Mouse (Mus musculus) intestine, embryonic 16.5 days (tissue): Measurements from ENCODE around the gene Gm10197. TPM values are rescaled to one million over a fixed set of nuclear protein-coding genes. Genes with fewer than 3 reads are reported as not detected.

Experiments used
- ATAC-seq: fragments of 200-750 bp; cut with Nextera tagmentation; 2 replicates; pipeline ENCODE4 v1.8.0; 2017; ENCODE audit warnings: moderate TSS enrichment, moderate library complexity
- H3K27ac ChIP-seq: fragments of 300-500 bp; sonication (generic); 2 replicates; pipeline ENCODE4 v1.5.1; 2014; ENCODE audit warnings: mild to moderate bottlenecking, low read length
- H3K27me3 ChIP-seq: fragments of 300-500 bp; sonication (generic); replicated peaks from 2 replicates; pipeline ENCODE4 v1.6.1; 2014; ENCODE audit warnings: low read length, control low read depth, mixed read lengths; ENCODE audit not compliant: control insufficient read depth, insufficient read depth
- H3K36me3 ChIP-seq: fragments of 300-500 bp; sonication (generic); 2 replicates; pipeline ENCODE4 v1.6.1; 2014; ENCODE audit warnings: low read length, control low read depth; ENCODE audit not compliant: control insufficient read depth, insufficient read depth
- H3K4me1 ChIP-seq: fragments of 300-500 bp; sonication (generic); 2 replicates; pipeline ENCODE4 v1.6.1; 2014; ENCODE audit warnings: low read length, control low read depth, mixed read lengths; ENCODE audit not compliant: control insufficient read depth, insufficient read depth
- H3K4me2 ChIP-seq: fragments of 300-500 bp; sonication (generic); 2 replicates; pipeline ENCODE4 v1.6.1; 2014; ENCODE audit warnings: low read depth, low read length, control low read depth
- H3K4me3 ChIP-seq: fragments of 300-500 bp; sonication (generic); 2 replicates; pipeline ENCODE4 v1.5.1; 2014; ENCODE audit warnings: mild to moderate bottlenecking, low read length
- H3K9ac ChIP-seq: fragments of 300-500 bp; sonication (generic); 2 replicates; pipeline ENCODE4 v1.6.1; 2014; ENCODE audit warnings: low read depth, low read length
- H3K9me3 ChIP-seq: fragments of 300-500 bp; sonication (generic); 2 replicates; pipeline ENCODE4 v1.6.1; 2016; ENCODE audit warnings: low read length, control low read depth; ENCODE audit not compliant: control insufficient read depth
- WGBS: fragments of 180-500 bp; shearing (Covaris S2); extraction: QIAGEN DNeasy Blood & Tissue Kit; methylation state at CpG from one replicate; pipeline ENCODE4 v1.1.7; 2014; 5-methylcytosine and 5-hydroxymethylcytosine counted together
- polyA plus RNA-seq: library from polyadenylated mRNA; unstranded; fragments of >200 nt; fragmentation: Nextera tagmentation; extraction: Ambion mirVana; gene quantifications from 2 replicates; pipeline ENCODE4 v1.2.1, GENCODE M21; 2015

The Gm10197 gene
- not detected in 2 replicates for polyA plus RNA-seq

DNA sequence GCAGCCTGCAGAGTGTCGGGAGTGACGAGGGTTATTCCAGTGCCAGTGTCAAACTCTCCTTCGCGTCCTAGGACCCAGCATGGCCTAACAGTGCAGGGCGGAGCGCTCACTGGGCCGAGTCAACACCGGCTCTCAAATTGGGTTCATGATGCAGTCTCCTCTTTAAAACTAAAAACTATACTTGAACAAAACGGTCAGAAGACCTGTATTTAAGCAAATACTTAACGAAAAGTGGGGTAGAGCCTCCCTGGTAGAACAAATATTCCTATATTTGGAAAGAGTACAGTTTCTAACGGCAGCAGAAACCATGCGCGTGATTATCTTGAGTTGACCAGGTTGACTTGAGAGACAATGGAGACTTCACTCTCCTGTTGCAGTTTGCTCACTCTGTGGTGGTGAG lies at the start of gene Gm10197:
Gm10197 (minus strand) TSS at position 101 of the 400 bp plus-strand sequence.
- peaks cover 3% of the 10 kb centered on the region for H3K4me1 ChIP-seq
- ATAC-seq = no peak
- H3K27ac ChIP-seq = no peak within 1 kb of the TSS
- H3K36me3 ChIP-seq = peaks cover 5% of the 10 kb centered on the region; the same call in 1 of the 2 replicates
- no peak within 1 kb of the TSS for H3K9ac ChIP-seq
- no peak within 1 kb of the TSS for H3K4me2 ChIP-seq
- H3K27me3 ChIP-seq = no peaks in the 10 kb centered on the region
- H3K9me3 ChIP-seq = no peaks in the 10 kb centered on the region
- no peak within 1 kb of the TSS for H3K4me3 ChIP-seq
- WGBS = 90% methylated on average over 13 of the region's 13 CpGs

DNA sequence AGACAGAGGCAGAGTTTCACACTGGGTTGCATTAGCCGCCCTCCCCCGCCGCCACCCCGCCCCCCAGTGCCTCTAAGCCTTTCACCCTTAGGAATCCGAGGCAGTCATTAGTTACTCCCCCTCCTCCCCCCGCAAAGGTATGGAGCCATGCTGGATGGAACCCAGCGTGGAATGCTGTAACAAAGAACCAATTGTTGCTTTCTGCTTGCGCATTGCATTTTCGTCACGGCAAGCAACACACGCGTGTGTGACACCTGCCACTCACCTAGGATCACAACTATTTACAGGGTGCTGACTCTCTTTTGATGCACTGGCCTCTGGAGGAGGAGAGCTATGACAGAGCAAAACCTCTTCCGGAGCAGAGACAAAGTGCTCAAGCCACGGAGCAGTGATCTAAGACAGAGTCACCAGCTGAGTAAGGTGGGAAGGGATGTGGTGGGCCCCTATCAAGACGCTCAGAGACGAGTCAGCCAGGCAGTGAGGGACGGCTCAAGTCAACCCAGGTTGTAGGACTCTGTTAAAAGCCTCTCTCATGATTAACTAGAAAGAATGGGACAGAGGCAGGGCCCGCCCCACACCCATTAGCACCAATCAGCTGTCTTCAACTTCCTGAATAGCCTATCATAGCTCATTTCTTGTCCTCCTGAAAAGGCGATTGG lies 49.5 kb upstream of the Gm10197 start:
- H3K9ac ChIP-seq = peak overlapping the region; percentile 69

DNA sequence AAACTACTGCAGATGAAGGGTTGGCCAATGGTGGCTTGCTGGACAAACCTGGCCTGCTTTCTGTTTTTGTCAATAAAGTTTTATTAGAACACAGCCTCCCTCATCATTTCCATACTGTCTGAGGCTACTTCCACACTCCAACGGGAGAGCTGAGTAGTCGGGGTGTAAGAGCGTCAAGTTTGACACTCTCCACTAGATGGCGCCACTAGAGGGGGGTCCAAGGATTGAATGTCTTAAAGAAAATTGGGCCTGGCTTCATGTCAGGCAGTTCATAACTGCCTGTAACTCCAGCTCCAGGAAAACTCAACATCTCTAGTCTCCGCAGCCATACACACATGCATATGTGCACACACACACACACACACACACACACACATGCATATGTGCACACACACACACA lies 48.3 kb upstream of the Gm10197 start:
- no peak overlapping the region for H3K27ac ChIP-seq
- no peak for ATAC-seq

More for the DNA sequence above, 49.5 kb upstream of the Gm10197 start:
- 2% methylated on average over 19 of the region's 19 CpGs for WGBS
- H3K27me3 ChIP-seq = no peaks in the 10 kb centered on the region
- peak overlapping the region; percentile 91 for H3K27ac ChIP-seq
- H3K9me3 ChIP-seq = no peaks in the 10 kb centered on the region
- H3K4me2 ChIP-seq = peak overlapping the region; percentile 85
- peak overlapping the region; percentile 50 for H3K4me3 ChIP-seq
- ATAC-seq = peak; percentile 94
- no peaks in the 10 kb centered on the region for H3K36me3 ChIP-seq
- peaks cover 17% of the 10 kb centered on the region for H3K4me1 ChIP-seq

DNA sequence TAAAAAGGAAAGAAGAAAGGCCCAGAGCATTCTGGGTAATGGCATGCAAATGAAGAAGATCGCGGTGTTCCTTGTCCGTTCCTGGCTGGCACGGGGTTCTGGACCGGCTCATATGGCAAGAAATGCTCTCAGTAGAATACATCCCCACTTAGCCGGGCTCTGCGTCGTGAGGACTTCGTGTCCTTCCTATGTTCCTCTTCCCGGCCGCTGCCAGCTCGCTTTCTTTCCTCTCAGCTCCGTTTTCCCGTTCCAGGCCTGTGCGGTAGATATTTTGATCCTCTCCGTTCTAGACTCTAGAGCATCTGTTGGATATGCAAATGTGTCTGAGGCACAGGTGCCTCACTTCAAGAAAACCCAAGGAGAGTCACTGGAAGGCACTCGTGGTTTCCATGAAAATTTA lies 43.6 kb upstream of the Gm10197 start:
- ATAC-seq = no peak
- no peaks in the 10 kb centered on the region for H3K9me3 ChIP-seq
- no peak overlapping the region for H3K9ac ChIP-seq
- H3K27ac ChIP-seq = no peak overlapping the region
- WGBS = 83% methylated on average over 17 of the region's 17 CpGs
- H3K4me2 ChIP-seq = no peak overlapping the region
- H3K4me1 ChIP-seq = peaks cover 5% of the 10 kb centered on the region; the same call in 1 of the 2 replicates
- no peaks in the 10 kb centered on the region for H3K36me3 ChIP-seq
- no peak overlapping the region for H3K4me3 ChIP-seq
- H3K27me3 ChIP-seq = no peaks in the 10 kb centered on the region

More for the DNA sequence above, 48.3 kb upstream of the Gm10197 start:
- Histone ChIP-seq H3K4me1 (peaks cover 17% of the 10 kb centered on the region), H3K36me3 (no peaks in the 10 kb centered on the region), H3K9me3 (no peaks in the 10 kb centered on the region), H3K4me2 (no peak overlapping the region), H3K4me3 (no peak overlapping the region), H3K9ac (no peak overlapping the region), H3K27me3 (no peaks in the 10 kb centered on the region)
- WGBS = 51% methylated on average over 5 of the region's 5 CpGs

DNA sequence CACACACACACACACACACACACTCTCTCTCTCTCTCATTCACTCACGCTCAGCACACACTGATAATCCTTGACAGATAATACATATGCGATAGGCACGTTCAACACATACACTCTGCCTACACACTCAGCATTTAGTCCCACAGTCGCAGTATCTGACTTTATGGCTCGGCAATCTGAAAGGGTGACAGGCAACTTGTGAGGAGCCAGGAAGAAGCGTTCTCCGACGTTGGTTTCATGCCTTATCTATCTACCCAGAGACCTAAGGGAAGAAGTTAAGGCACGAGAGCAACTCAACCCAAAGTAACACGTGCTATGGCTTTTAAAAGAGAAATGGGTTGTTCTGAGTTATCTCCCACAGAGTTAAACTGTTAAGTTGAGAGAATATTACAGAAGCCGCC lies 43.1 kb upstream of the Gm10197 start:
- Histone ChIP-seq H3K27ac (no peak overlapping the region), H3K4me2 (no peak overlapping the region), H3K36me3 (no peaks in the 10 kb centered on the region), H3K4me3 (no peak overlapping the region), H3K4me1 (peaks cover 5% of the 10 kb centered on the region; the same call in 1 of the 2 replicates), H3K9ac (no peak overlapping the region), H3K9me3 (no peaks in the 10 kb centered on the region), H3K27me3 (no peaks in the 10 kb centered on the region)
- peak; percentile 60 for ATAC-seq
- 65% methylated on average over 11 of the region's 11 CpGs for WGBS

DNA sequence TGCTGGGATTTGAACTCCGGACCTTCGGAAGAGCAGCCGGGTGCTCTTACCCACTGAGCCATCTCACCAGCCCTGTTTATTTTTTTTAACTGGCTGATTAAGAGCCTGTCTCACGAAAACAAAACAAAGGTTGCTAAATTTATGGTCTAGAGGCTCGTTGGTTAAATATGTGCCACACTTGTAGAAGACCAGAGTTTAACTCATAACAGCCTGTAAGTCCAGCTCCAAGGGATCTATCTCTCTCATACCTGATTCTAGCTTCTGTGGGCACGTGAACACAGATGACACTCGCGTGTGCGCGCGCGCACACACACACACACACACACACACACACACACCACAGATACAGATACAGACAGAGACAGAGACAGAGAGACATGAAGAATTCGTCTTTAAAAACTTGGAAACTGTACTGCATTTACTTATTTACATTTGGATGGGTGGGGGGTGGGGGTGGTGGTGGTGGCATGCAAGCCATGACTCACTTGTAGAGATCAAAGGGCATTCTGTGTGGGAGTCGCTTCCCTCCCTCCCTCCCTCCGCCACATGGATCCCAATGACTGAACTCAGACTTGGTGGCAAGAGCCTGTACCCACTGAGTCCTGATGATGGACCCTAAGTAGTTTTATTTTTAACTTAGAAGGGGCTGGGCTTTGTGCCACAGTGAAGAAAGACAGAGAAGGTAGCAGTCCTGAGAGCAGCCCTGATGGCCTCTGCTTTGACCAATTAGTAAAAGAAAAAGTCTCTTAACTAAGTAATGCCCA lies 42.2 kb upstream of the Gm10197 start:
- ATAC-seq = peak; percentile 66
- Histone ChIP-seq H3K4me2 (no peak overlapping the region), H3K4me1 (peaks cover 5% of the 10 kb centered on the region; the same call in 1 of the 2 replicates), H3K27me3 (no peaks in the 10 kb centered on the region), H3K9ac (no peak overlapping the region), H3K4me3 (no peak overlapping the region), H3K27ac (peak overlapping the region; percentile 44; the same call in 1 of the 2 replicates), H3K36me3 (no peaks in the 10 kb centered on the region), H3K9me3 (no peaks in the 10 kb centered on the region)
- 66% methylated on average over 15 of the region's 15 CpGs for WGBS

DNA sequence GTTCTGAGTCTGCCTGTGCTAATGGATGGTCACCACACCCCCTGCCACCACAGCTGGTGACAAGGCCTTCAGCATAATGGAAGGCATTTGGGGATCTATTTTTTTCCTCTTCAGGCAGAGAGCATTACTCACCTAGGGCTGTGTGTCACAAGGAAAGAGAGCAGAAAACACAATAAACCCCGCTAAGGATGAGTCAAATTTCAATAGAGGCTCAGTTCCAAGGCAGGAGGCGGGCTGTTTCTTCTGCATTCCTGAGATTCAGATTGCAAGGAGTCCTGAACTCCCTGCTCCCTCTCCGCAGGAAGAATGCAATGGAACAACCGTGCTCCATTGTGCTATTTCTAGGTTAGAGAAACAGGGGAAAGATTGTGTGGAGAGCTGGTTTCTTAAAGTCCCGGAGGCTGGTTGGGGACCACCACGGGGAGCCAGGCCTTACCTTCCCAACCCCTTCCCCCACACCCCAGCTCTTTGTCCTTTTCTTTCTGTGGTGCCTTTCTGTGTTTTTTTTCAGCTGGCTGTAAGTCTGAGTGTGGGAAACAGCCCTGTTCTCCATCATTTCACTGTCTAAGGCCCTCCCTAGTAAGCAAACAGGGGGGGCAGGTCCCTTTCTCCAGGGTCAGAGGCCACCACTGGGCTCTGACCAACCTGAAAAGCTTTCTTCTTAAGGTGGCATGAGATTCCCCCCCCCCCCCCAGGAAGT lies 40.7 kb upstream of the Gm10197 start:
- Histone ChIP-seq H3K9ac (no peak overlapping the region), H3K4me2 (no peak overlapping the region), H3K27me3 (no peaks in the 10 kb centered on the region), H3K36me3 (no peaks in the 10 kb centered on the region), H3K9me3 (no peaks in the 10 kb centered on the region), H3K4me1 (peaks cover 5% of the 10 kb centered on the region; the same call in 1 of the 2 replicates), H3K27ac (peak overlapping the region; percentile 23; the same call in 1 of the 2 replicates), H3K4me3 (no peak overlapping the region)
- WGBS = 27% methylated on average over 6 of the region's 6 CpGs
- ATAC-seq = peak; percentile 4; the same call in 1 of the 2 replicates

DNA sequence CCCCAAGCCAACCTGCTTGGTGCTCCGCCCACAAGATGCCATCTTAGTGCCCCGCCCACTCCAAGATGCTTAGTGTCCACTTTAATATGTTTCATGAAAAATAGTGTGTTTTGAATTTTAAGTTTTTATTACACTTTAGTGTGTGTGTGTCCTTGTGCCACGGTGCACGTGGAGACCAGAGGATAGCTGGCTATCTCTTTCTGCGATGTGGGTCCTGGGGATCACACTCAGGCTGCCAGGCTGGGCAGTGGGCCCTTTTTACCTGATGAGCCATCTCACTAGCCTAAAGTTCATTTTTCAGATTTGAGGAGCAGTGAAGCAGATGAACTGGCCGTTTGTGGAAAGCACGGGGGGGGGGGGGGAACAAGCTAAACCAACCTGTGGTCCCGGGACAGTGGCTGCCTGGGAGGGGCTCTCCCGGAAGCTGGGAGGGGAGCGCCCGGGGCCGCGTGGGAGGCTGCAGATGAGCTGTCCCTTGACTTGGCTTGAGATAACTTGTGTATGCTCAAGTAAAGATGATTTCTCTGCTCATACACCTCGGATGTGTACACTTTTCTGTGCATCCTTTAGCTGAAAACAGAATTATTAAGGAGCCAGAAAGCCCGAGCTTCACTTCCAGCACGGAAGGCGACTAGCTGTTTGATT lies 38.2 kb upstream of the Gm10197 start:
- 63% methylated on average over 17 of the region's 17 CpGs for WGBS
- ATAC-seq = no peak

More for the DNA sequence above, 38.2 kb upstream of the Gm10197 start:
- no peak overlapping the region for H3K4me3 ChIP-seq
- H3K9ac ChIP-seq = no peak overlapping the region
- no peaks in the 10 kb centered on the region for H3K9me3 ChIP-seq
- H3K4me2 ChIP-seq = no peak overlapping the region
- no peak overlapping the region for H3K27ac ChIP-seq
- H3K36me3 ChIP-seq = no peaks in the 10 kb centered on the region
- peaks cover 5% of the 10 kb centered on the region; the same call in 1 of the 2 replicates for H3K4me1 ChIP-seq
- no peaks in the 10 kb centered on the region for H3K27me3 ChIP-seq
